Mouse (Mus musculus) CD4-positive, CD25-positive, alpha-beta regulatory T cell, adult 9 weeks (primary cell): ENCODE results near the gene Pde5a. TPM values are rescaled to one million over a fixed set of nuclear protein-coding genes. Genes with fewer than 3 reads are reported as not detected.

Experiments
- polyA plus RNA-seq: library from polyadenylated mRNA; unstranded; fragments of 100-300 nt; shearing (Covaris generic); gene quantifications from one replicate; pipeline ENCODE4 v1.2.1, GENCODE M21; 2017

The Pde5a gene
- 0.10 TPM for polyA plus RNA-seq

GRCm38 (mm10) chr3:122728852-122729600 is at the start of gene Pde5a:
TSS of gene Pde5a (plus strand) at chr3:122728947.

DNA sequence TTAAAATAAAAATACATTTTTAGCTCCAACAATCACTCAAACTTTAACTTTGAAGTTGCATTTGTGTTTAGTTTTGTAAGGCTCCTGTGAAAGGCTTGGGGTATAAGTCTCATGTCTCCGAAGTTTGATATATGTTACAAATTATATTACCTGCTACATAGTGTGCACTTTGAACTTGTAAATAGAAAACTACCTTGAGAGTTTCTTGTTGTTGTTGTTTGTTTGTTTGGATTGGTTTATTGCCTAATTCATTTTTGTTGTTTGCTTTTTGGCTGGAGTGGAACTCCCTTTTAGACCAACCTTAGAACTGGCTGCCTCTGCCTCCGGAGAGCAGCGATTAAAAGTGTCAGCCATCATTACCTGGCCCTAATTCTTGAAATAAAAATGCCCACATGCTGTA is 166.0 kb downstream of the Pde5a start, which contains the start of gene Fabp2:
Gene Fabp2, plus strand, starts transcription at position 301 of the 400 bp plus-strand sequence.

Other genes with a start within 250 kb of the Pde5a start
- 0.33 TPM for gene Fnbp1l, start 109.2 kb upstream of the Pde5a start, polyA plus RNA-seq
- not detected for gene Fabp2, start 166.1 kb downstream of the Pde5a start, polyA plus RNA-seq
- gene Gm10959, start 190.4 kb downstream of the Pde5a start, polyA plus RNA-seq: not detected
- 111 TPM for gene 1810037I17Rik, start 195.3 kb downstream of the Pde5a start, polyA plus RNA-seq